Comparison of ENCODE assay signal across 22 mouse cellular contexts in genomic region chr13:117390287-117390686, GRCm38 (mm10).
"Had no signal": no experiment of that assay in that cellular context is flagged by ENCODE, and none has a peak within 500 bp of the region (broad histone marks: within the 10 kb centered on the region; RNA-seq: fewer than 3 reads in every experiment).

No protein-coding gene starts in this region.

- H3K4me1 ChIP-seq: kidney, embryonic 15.5 days; limb, embryonic 13.5 days; liver, embryonic 12.5 days; liver, embryonic 15.5 days; midbrain, embryonic 12.5 days; midbrain, embryonic 15.5 days; neural tube, embryonic 12.5 days; neural tube, embryonic 15.5 days; stomach, embryonic 15.5 days had no signal

- H3K4me2 ChIP-seq: kidney, embryonic 15.5 days; limb, embryonic 13.5 days; liver, embryonic 12.5 days; liver, embryonic 15.5 days; midbrain, embryonic 12.5 days; midbrain, embryonic 15.5 days; neural tube, embryonic 12.5 days; neural tube, embryonic 15.5 days; stomach, embryonic 15.5 days had no signal

- ATAC-seq: liver, embryonic 12.5 days; lung, postnatal 0 days; midbrain, embryonic 15.5 days had no signal

- H3K4me3 ChIP-seq: kidney, embryonic 15.5 days; left cerebral cortex, adult 2 months; limb, embryonic 13.5 days; liver, embryonic 12.5 days; liver, embryonic 15.5 days; midbrain, embryonic 12.5 days; midbrain, embryonic 15.5 days; neural tube, embryonic 12.5 days; neural tube, embryonic 15.5 days; stomach, embryonic 15.5 days had no signal

- DNase-seq: kidney, adult 11 months; kidney, adult 8-10 months; kidney, postnatal 10 days; kidney, postnatal 36 days; layer of hippocampus, postnatal 36 days; liver; lung, adult 2 months; right cerebral cortex, postnatal 4 days; thymus, adult 18-20 months; thymus, postnatal 36 days had no signal

- H3K27me3 ChIP-seq: kidney, embryonic 15.5 days; limb, embryonic 13.5 days; liver, embryonic 12.5 days; liver, embryonic 15.5 days; midbrain, embryonic 12.5 days; midbrain, embryonic 15.5 days; neural tube, embryonic 12.5 days; neural tube, embryonic 15.5 days; stomach, embryonic 15.5 days had no signal

- H3K9me3 ChIP-seq: kidney, embryonic 15.5 days; limb, embryonic 13.5 days; liver, embryonic 12.5 days; liver, embryonic 15.5 days; midbrain, embryonic 12.5 days; midbrain, embryonic 15.5 days; neural tube, embryonic 12.5 days; neural tube, embryonic 15.5 days; stomach, embryonic 15.5 days had no signal

- H3K36me3 ChIP-seq: kidney, embryonic 15.5 days; limb, embryonic 13.5 days; liver, embryonic 12.5 days; liver, embryonic 15.5 days; midbrain, embryonic 12.5 days; midbrain, embryonic 15.5 days; neural tube, embryonic 12.5 days; neural tube, embryonic 15.5 days; stomach, embryonic 15.5 days had no signal

- H3K9ac ChIP-seq: kidney, embryonic 15.5 days; limb, embryonic 13.5 days; liver, embryonic 12.5 days; liver, embryonic 15.5 days; midbrain, embryonic 12.5 days; midbrain, embryonic 15.5 days; neural tube, embryonic 12.5 days; neural tube, embryonic 15.5 days; stomach, embryonic 15.5 days had no signal

- H3K27ac ChIP-seq: kidney, embryonic 15.5 days; left cerebral cortex, adult 2 months; limb, embryonic 13.5 days; liver, embryonic 12.5 days; liver, embryonic 15.5 days; macrophage; midbrain, embryonic 12.5 days; midbrain, embryonic 15.5 days; neural tube, embryonic 12.5 days; neural tube, embryonic 15.5 days; stomach, embryonic 15.5 days had no signal
